Mouse (Mus musculus) G1E (cell line): ENCODE results near the gene Prdm16.

Source experiments
- GATA1 ChIP-seq: IDR thresholded peaks from 2 replicates; pipeline ENCODE4 v1.6.1; 2012; ENCODE audit warnings: borderline replicate concordance, low read length, inconsistent platforms, mixed read lengths
- TAL1 ChIP-seq: conservative IDR thresholded peaks from 2 replicates; pipeline ENCODE4 v1.6.1; 2012; ENCODE audit warnings: low read depth, low read length, inconsistent platforms, mixed read lengths

DNA sequence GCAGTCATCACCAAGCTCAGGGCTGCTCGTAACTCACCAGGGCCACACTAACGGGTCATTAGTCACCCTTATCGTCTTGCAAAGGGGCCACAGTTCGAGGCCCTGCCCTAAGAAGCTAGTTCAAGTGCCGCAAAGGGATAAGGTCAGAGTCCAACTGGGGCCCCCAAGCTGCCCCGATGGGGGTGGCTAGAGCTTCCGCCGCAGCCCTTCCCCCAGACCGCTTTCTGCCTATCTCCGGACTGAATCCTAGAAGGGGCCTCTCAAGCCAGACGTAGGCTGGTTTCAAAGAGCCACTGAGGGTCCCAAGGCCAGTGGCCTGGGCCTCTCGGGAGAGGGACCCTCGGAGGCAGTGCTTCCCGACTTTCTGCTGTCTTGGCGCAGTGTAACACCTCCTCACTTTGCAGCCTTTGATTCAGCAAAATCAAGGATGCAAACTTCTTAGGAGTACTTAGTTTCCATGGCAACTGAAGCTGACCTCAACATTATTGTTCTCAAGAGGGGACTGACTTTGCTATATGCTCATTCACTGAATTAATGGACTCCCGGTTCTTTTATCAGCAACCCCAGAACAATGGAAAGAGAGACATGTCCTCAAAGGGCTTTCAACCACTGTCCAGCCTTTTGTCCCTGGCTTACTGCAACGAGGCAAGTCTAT, 165.1 kb downstream of the Prdm16 start:
- TF ChIP-seq TAL1 (no peak), GATA1 (no peak)
